Comparison of ENCODE assay signal across 25 mouse cellular contexts in genomic region chr11:6734746-6735430, GRCm38 (mm10).
A peak's percentile ranks its signal among the peaks of the same experiment; 100 is the strongest.
DNase-seq lines count a peak whose midpoint lies in the region; ATAC-seq and TF ChIP-seq lines count a peak whose summit lies in the region.
"Had no signal": no experiment of that assay in that cellular context is flagged by ENCODE, and none has a peak within 500 bp of the region (broad histone marks: within the 10 kb centered on the region; RNA-seq: fewer than 3 reads in every experiment).

No protein-coding gene starts in this region.

- H3K27ac ChIP-seq in embryonic facial prominence, embryonic 12.5 days: no peak overlapping the region
- H3K27ac ChIP-seq in embryonic facial prominence, embryonic 10.5 days (replicated peaks): no peak overlapping the region
- no peak overlapping the region for H3K27ac ChIP-seq in stomach, embryonic 16.5 days (ENCODE audit: low read length)
- H3K27ac ChIP-seq in stomach, postnatal 0 days (replicated peaks): no peak overlapping the region
- H3K27ac ChIP-seq: forebrain, embryonic 10.5 days; heart, adult 2 months; heart, embryonic 15.5 days; hindbrain, embryonic 13.5 days; left cerebral cortex, adult 2 months; liver, embryonic 13.5 days; neural tube, embryonic 12.5 days had no signal

- H3K4me3 ChIP-seq in embryonic facial prominence, embryonic 12.5 days: no peak overlapping the region
- H3K4me3 ChIP-seq in embryonic facial prominence, embryonic 10.5 days: no peak overlapping the region
- H3K4me3 ChIP-seq in stomach, embryonic 16.5 days (replicated peaks; ENCODE audit: low read length): no peak overlapping the region
- H3K4me3 ChIP-seq in stomach, postnatal 0 days (ENCODE audit: low read depth, low read length): no peak overlapping the region
- H3K4me3 ChIP-seq: forebrain, embryonic 10.5 days; heart, adult 2 months; heart, embryonic 15.5 days; hindbrain, embryonic 13.5 days; left cerebral cortex, adult 2 months; liver, embryonic 13.5 days; neural tube, embryonic 12.5 days had no signal

- H3K4me2 ChIP-seq in embryonic facial prominence, embryonic 12.5 days (replicated peaks): no peak overlapping the region
- no peak overlapping the region for H3K4me2 ChIP-seq in stomach, embryonic 16.5 days (ENCODE audit: low read depth, low read length)
- H3K4me2 ChIP-seq in stomach, postnatal 0 days (replicated peaks; ENCODE audit: low read depth): no peak overlapping the region
- H3K4me2 ChIP-seq: heart, embryonic 15.5 days; hindbrain, embryonic 13.5 days; liver, embryonic 13.5 days; lung, embryonic 14.5 days; neural tube, embryonic 12.5 days had no signal

- no peaks in the 10 kb centered on the region for H3K36me3 ChIP-seq in embryonic facial prominence, embryonic 12.5 days
- H3K36me3 ChIP-seq in embryonic facial prominence, embryonic 10.5 days (replicated peaks): no peaks in the 10 kb centered on the region
- no peaks in the 10 kb centered on the region for H3K36me3 ChIP-seq in stomach, embryonic 16.5 days (ENCODE audit: control insufficient read depth, insufficient read depth, low read length)
- no peaks in the 10 kb centered on the region for H3K36me3 ChIP-seq in stomach, postnatal 0 days (ENCODE audit: control insufficient read depth, insufficient read depth, low read length)
- H3K36me3 ChIP-seq: forebrain, embryonic 10.5 days; heart, embryonic 15.5 days; hindbrain, embryonic 13.5 days; liver, embryonic 13.5 days; neural tube, embryonic 12.5 days had no signal

- H3K27me3 ChIP-seq in embryonic facial prominence, embryonic 12.5 days: no peaks in the 10 kb centered on the region
- no peaks in the 10 kb centered on the region for H3K27me3 ChIP-seq in embryonic facial prominence, embryonic 10.5 days (replicated peaks; ENCODE audit: low read depth, poor library complexity, severe bottlenecking)
- no peaks in the 10 kb centered on the region for H3K27me3 ChIP-seq in stomach, embryonic 16.5 days (ENCODE audit: control insufficient read depth, insufficient read depth, low read length)
- no peaks in the 10 kb centered on the region for H3K27me3 ChIP-seq in stomach, postnatal 0 days (ENCODE audit: control insufficient read depth, insufficient read depth, low read length)
- H3K27me3 ChIP-seq: heart, embryonic 15.5 days; hindbrain, embryonic 13.5 days; liver, embryonic 13.5 days; neural tube, embryonic 12.5 days had no signal

- ATAC-seq in embryonic facial prominence, embryonic 12.5 days (ENCODE audit: insufficient number of reproducible peaks, insufficient read depth, low FRiP score, low TSS enrichment): 0 out of 2 replicates have a peak, but pooled peaks have one; percentile 41
- peak; percentile 17; the same call in 1 of the 2 replicates for ATAC-seq in stomach, embryonic 16.5 days (ENCODE audit: insufficient read depth, low FRiP score)
- ATAC-seq in stomach, postnatal 0 days (ENCODE audit: low FRiP score, low TSS enrichment): no peak
- ATAC-seq: CD4-positive, CD25-positive, alpha-beta regulatory T cell, adult 4 months; forebrain, embryonic 16.5 days; inflammation-experienced regulatory T-cells, adult 6 months had no signal

- H3K9me3 ChIP-seq in embryonic facial prominence, embryonic 12.5 days: no peaks in the 10 kb centered on the region
- H3K9me3 ChIP-seq in embryonic facial prominence, embryonic 10.5 days: no peaks in the 10 kb centered on the region
- no peaks in the 10 kb centered on the region for H3K9me3 ChIP-seq in stomach, embryonic 16.5 days (replicated peaks; ENCODE audit: control insufficient read depth, low read length)
- no peaks in the 10 kb centered on the region for H3K9me3 ChIP-seq in stomach, postnatal 0 days (ENCODE audit: control insufficient read depth, low read length)
- H3K9me3 ChIP-seq: heart, embryonic 15.5 days; hindbrain, embryonic 13.5 days; liver, embryonic 13.5 days; neural tube, embryonic 12.5 days had no signal

- no peak for TF ChIP-seq CTCF in stomach, postnatal 0 days (IDR thresholded peaks at IDR 0.05; ENCODE audit: low read depth)

- no peak overlapping the region for H3K9ac ChIP-seq in embryonic facial prominence, embryonic 12.5 days
- no peak overlapping the region for H3K9ac ChIP-seq in stomach, embryonic 16.5 days (ENCODE audit: low read length)
- H3K9ac ChIP-seq in stomach, postnatal 0 days (ENCODE audit: low read length): no peak overlapping the region
- H3K9ac ChIP-seq: heart, embryonic 15.5 days; hindbrain, embryonic 13.5 days; liver, embryonic 13.5 days; lung, embryonic 14.5 days; neural tube, embryonic 12.5 days had no signal

- no peak for DNase-seq in embryonic facial prominence, embryonic 10.5 days (ENCODE audit: low spot score)
- DNase-seq in stomach, postnatal 0 days (ENCODE audit: low spot score): no peak
- peak; percentile 64 for DNase-seq in cerebellum, adult 9-11 months
- DNase-seq in adrenal gland, postnatal 36 days: no peak
- no peak for DNase-seq in kidney, postnatal 14 days
- DNase-seq: adrenal gland, postnatal 25 days; gastrocnemius, postnatal 14 days; heart, adult 2 months; heart, postnatal 36 days; kidney, adult 8-10 months; layer of hippocampus, adult 9-11 months; liver, embryonic 13.5 days; lung, embryonic 14.5 days; midbrain, embryonic 14.5 days; retina, postnatal 1 day had no signal

- H3K4me1 ChIP-seq in embryonic facial prominence, embryonic 12.5 days: no peaks in the 10 kb centered on the region
- no peaks in the 10 kb centered on the region for H3K4me1 ChIP-seq in embryonic facial prominence, embryonic 10.5 days
- H3K4me1 ChIP-seq in stomach, embryonic 16.5 days (ENCODE audit: control insufficient read depth, insufficient read depth, low read length): 0 out of 2 replicates have a peak, but pooled peaks cover 2% of the 10 kb centered on the region
- H3K4me1 ChIP-seq in stomach, postnatal 0 days (replicated peaks; ENCODE audit: control insufficient read depth, insufficient read depth): no peaks in the 10 kb centered on the region
- H3K4me1 ChIP-seq: forebrain, embryonic 10.5 days; heart, embryonic 15.5 days; hindbrain, embryonic 13.5 days; liver, embryonic 13.5 days; neural tube, embryonic 12.5 days had no signal

- WGBS in embryonic facial prominence, embryonic 12.5 days: 87% methylated on average over 7 of the region's 7 CpGs
- 86% methylated on average over 7 of the region's 7 CpGs for WGBS in embryonic facial prominence, embryonic 10.5 days
- 84% methylated on average over 7 of the region's 7 CpGs for WGBS in stomach, embryonic 16.5 days
- 87% methylated on average over 7 of the region's 7 CpGs for WGBS in stomach, postnatal 0 days

- TF ChIP-seq EP300 in stomach, postnatal 0 days (optimal IDR thresholded peaks at IDR 0.05): no peak
